Mouse (Mus musculus): ENCODE measurements around the gene Hrh1.

- TF ChIP-seq POLR2A (IDR thresholded peaks at IDR 0.05; ENCODE audit: low read depth, low read length): no peak
- TF ChIP-seq CTCF (conservative IDR thresholded peaks at IDR 0.05; ENCODE audit: insufficient read depth, insufficient read length, low read depth, low read length): no peak
These were observed 9.3 kb downstream of the Hrh1 start for GRCm38 (mm10) chr6:114407049-114407448.

Measured in kidney, adult 2 months (tissue).